Mouse (Mus musculus) thymus, adult 2 months (tissue): ENCODE data around the gene Abcb4. TPM values are rescaled to one million over a fixed set of nuclear protein-coding genes. Genes with fewer than 3 reads are reported as not detected.
"Not testable (repeated sequence)": the region's sequence is repeated elsewhere in the genome, so short reads cannot be mapped to it uniquely, and the experiment has no call there.

ENCODE experiments used
- DNase-seq: peaks from one replicate; pipeline ENCODE4 v3.0.0; 2021
- H3K27ac ChIP-seq: fragments of 200-500 bp; 2 replicates; pipeline ENCODE4 v1.5.1; 2012; ENCODE audit warnings: low read length, control low read depth; ENCODE audit not compliant: control insufficient read depth, insufficient read depth
- H3K27me3 ChIP-seq: fragments of 200-500 bp; 2 replicates; pipeline ENCODE4 v1.6.1; 2012; ENCODE audit warnings: mild to moderate bottlenecking, low read length, moderate library complexity, mixed read lengths; ENCODE audit not compliant: control insufficient read depth, insufficient read depth
- H3K36me3 ChIP-seq: fragments of 200-500 bp; 2 replicates; pipeline ENCODE4 v1.6.1; 2012; ENCODE audit warnings: mild to moderate bottlenecking, low read length, moderate library complexity; ENCODE audit not compliant: control insufficient read depth, insufficient read depth
- H3K4me1 ChIP-seq: fragments of 200-500 bp; replicated peaks from 2 replicates; pipeline ENCODE4 v1.6.1; 2012; ENCODE audit warnings: low read length; ENCODE audit not compliant: control insufficient read depth, insufficient read depth
- H3K4me3 ChIP-seq: fragments of 200-500 bp; 2 replicates; pipeline ENCODE4 v1.5.1; 2012; ENCODE audit warnings: mild to moderate bottlenecking, low read length, control low read depth, moderate library complexity; ENCODE audit not compliant: control insufficient read depth, insufficient read depth
- CTCF ChIP-seq: fragments of 200-500 bp; IDR thresholded peaks from 2 replicates; pipeline ENCODE4 v1.5.1; 2012; ENCODE audit warnings: mild to moderate bottlenecking, control low read depth, low read length, moderate library complexity, borderline replicate concordance; ENCODE audit not compliant: control insufficient read depth, poor library complexity, insufficient read depth; ENCODE audit errors: extremely low read depth
- POLR2A ChIP-seq: fragments of 200-500 bp; IDR thresholded peaks from 2 replicates; pipeline ENCODE4 v1.6.1; 2012; ENCODE audit warnings: mild to moderate bottlenecking, low read length, control low read depth, moderate library complexity; ENCODE audit not compliant: control insufficient read depth, poor library complexity, insufficient read depth; ENCODE audit errors: extremely low read depth
- WGBS: fragments of 180-500 bp; shearing (Covaris S2); methylation state at CpG from one replicate; pipeline ENCODE4 v1.1.7; 2018; 5-methylcytosine and 5-hydroxymethylcytosine counted together
- polyA plus RNA-seq: library from polyadenylated mRNA; depleted of rRNA; stranded (reverse); fragments of >200 nt; gene quantifications from 2 replicates; pipeline ENCODE4 v1.2.3, GENCODE M21; 2012; rRNA removed

Gene Abcb4
- polyA plus RNA-seq = 0.90 and 1.7 TPM in 2 replicates

DNA sequence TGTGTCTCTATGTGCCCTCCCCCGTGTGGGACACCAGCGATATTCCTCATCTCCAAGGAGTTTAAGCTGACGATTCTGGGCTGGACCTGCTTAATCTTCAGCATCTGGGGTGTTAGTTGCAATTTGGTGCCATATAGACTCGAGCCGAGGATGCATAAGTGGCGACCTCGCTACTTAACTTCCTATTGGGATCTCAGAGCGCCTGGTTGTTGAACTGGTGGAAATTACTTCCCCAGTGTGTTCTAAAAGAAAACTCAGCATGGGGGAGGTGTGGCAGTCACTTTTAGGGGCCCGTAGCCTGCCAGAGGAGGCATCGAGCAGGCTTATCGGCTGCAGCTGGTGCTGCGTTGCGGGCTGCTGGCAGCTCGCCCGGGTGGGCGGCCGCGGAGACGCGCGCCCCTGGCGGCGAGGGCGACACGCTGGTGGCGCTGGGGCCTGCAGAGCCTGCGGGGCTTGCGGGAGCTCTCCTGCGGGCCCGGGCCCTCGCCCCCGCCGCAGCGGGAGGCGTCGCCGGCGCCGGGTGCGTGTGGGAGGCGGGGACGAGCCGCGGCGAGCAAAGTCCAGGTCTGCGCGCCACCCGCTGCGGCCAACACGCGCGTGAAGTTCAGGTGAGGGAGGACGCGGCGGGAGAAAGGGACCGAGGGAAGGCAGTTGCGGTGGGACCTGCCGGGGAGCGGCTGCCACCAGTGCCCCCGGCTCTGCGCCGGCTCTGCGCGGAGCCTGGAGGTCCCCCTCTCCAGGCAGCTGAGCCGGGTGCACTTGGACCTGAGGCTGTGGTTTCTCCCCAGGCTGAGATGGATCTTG is at the start of gene Abcb4:
Gene Abcb4 (plus strand): TSS at position 418 of the 804 bp plus-strand sequence.
- TF ChIP-seq POLR2A = no peak
- TF ChIP-seq CTCF = peak; percentile 74; the same call in 1 of the 2 replicates
- peak within 1 kb of the TSS; percentile 29; the same call in 1 of the 2 replicates for H3K27ac ChIP-seq

DNA sequence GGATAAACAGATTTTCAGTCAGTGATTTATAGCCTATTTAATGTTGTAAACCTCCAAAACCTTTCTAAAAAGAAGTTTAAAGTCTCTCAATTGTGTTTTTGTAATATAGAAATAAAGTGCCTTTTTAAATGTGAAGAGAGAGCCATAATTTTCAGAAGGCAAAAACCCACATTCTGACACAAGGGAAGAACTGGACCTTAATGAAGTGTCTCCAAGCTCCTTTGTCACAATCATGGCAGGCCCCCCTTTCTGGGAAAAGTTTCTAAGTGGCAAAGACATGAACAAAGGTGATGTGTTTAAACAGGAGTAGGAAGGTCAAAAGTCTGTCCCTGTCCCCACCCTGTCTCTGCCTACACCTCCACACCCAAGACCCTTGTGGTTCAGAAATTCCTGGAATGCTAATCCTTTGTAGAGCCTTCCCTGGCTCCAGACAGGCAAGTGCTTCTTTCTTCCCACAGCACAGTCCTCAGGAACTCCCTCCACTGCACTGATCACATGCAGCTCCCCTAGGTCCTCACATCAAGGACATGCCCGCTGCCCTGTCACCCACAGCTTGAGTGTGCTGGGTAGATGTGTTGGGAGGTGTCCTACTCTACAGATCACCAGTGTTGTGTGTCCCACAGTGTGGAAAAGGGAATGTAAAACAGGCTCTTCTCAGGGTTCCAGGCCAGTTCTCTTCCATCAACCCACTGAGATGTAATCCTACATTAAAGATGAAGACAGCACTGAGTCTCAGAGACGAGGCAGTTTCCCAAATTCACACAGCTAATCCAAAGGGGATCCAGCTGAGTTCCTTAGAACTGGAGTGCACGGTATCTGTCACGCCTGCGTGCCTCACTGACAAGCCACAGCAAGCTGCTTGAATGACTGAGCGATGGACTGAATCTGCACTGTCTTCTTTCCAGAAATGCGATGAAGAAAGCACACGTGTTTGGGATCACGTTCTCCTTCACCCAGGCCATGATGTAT is 44.6 kb upstream of the Abcb4 start:
- H3K27me3 ChIP-seq, DNase-seq, H3K4me3 ChIP-seq, H3K27ac ChIP-seq, H3K4me1 ChIP-seq, H3K36me3 ChIP-seq: not testable (repeated sequence)
- 98% methylated on average over 8 of the region's 9 CpGs for WGBS

More for the DNA sequence above, at the start of gene Abcb4:
- Histone ChIP-seq H3K27me3 (no peaks in the 10 kb centered on the region), H3K36me3 (no peaks in the 10 kb centered on the region), H3K4me3 (peak within 1 kb of the TSS; percentile 64), H3K4me1 (peaks cover 14% of the 10 kb centered on the region)
- WGBS = under 1% methylated on average over 64 of the region's 65 CpGs
- DNase-seq = peak; percentile 68

DNA sequence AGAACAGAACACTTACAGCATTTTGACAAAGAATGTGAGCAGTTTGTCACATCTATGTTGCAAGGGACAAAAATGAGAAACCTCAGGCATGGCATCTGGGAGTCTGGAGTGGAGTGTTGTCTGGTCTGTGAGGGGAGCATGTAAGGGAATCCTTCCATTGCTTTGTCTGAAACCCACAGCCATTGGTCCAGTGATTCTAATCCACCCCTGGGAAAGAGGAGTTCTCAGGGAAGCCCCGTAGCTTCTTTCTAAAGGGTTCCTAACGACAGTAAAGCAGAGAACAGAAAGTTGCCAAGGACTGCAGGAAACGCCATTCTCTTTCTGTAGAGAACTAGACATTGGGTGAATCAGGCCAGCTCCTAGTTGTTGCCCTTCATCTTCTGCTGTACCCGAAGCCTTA is 42.7 kb upstream of the Abcb4 start:
- no peak overlapping the region for H3K4me3 ChIP-seq
- DNase-seq = no peak
- no peaks in the 10 kb centered on the region for H3K27me3 ChIP-seq
- H3K27ac ChIP-seq = no peak overlapping the region
- TF ChIP-seq CTCF (no peak), POLR2A (no peak)
- H3K4me1 ChIP-seq = no peaks in the 10 kb centered on the region
- WGBS = 95% methylated on average over 4 of the region's 4 CpGs
- no peaks in the 10 kb centered on the region for H3K36me3 ChIP-seq

DNA sequence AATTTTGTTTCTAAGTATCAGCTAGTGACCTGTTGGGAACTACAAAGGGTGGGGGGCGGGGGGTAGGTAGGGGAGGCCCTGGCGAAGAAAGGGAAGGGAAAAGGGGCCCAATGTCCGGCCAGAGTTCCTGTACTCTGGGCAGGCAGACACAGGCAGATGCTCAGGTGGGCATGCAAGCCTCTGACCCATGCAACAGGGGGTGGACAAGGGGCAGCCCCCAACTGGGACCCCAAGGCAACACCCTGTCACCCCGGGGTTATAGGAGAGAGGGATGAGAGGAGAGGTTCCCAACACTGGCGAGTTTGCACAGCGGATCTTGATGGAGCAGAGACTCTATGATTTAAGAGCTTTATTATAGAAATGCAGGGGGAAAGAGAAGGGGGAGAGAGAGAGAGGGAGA is 36.3 kb upstream of the Abcb4 start:
- no peak for TF ChIP-seq CTCF
- TF ChIP-seq POLR2A = no peak

DNA sequence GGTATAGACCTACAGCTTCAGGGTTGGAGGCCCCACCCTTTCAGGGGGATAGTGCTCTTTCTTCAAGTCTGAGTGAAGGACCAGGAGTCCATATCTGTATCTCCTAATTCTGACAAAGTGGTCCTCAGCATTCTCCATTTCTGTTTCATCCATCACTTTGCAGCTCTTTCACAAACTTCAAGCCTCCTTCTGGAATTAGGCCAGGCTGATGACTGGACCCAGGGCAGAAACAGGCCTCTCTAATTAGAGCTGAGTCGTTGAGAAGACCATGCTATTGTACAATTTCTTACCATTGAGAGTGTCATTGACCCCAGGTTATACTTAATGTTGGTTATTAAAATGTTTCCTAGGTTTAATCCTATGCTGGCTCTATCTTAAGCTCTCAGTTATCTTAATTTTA is 31.7 kb upstream of the Abcb4 start:
- Histone ChIP-seq H3K4me1 (peaks cover 7% of the 10 kb centered on the region), H3K36me3 (no peaks in the 10 kb centered on the region), H3K4me3 (no peak overlapping the region), H3K27ac (no peak overlapping the region), H3K27me3 (no peaks in the 10 kb centered on the region)
- DNase-seq = no peak
- WGBS = 89% methylated on average over 1 of the region's 1 CpGs
- TF ChIP-seq CTCF = no peak
- no peak for TF ChIP-seq POLR2A

More for the DNA sequence above, 36.3 kb upstream of the Abcb4 start:
- Histone ChIP-seq H3K4me1 (no peaks in the 10 kb centered on the region), H3K36me3 (no peaks in the 10 kb centered on the region), H3K4me3 (no peak overlapping the region), H3K27ac (no peak overlapping the region), H3K27me3 (no peaks in the 10 kb centered on the region)
- WGBS = 88% methylated on average over 6 of the region's 6 CpGs
- no peak for DNase-seq

DNA sequence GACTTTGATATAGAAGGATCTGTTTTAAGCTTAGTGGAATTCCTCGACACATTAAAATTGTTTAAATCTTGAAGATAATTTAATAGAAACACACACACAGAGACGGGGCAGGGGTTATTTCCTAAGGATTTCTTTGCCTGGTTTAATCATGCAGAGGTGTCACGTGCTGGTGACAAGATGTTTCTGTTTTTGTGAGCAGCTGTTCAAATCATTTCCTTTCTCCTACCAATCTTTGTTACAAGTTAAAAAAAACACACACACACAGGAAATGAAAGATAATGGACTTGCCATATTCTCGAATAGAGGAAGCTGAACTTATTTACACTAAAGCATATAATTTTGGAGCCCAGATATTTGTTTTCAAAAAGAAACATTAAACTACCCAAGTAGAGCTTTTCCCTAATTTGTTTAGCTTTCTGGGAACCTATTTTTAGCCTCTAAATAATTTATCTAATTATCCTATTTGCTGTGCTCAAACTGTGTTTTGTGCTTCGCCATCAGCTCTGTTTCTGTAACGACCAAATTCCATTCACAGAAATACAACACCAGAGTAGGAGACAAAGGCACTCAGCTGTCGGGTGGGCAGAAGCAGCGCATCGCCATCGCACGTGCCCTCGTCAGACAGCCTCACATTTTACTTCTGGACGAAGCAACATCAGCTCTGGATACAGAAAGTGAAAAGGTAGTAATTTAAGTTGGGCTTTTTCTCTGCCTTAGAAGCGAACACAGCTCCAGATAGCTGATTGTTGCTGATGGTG is 29.8 kb upstream of the Abcb4 start:
- Histone ChIP-seq H3K27me3 (no peaks in the 10 kb centered on the region), H3K4me3 (no peak overlapping the region), H3K4me1 (peaks cover 7% of the 10 kb centered on the region), H3K27ac (no peak overlapping the region), H3K36me3 (no peaks in the 10 kb centered on the region)
- WGBS = 71% methylated on average over 14 of the region's 14 CpGs
- DNase-seq = no peak
- TF ChIP-seq POLR2A (no peak), CTCF (no peak)

DNA sequence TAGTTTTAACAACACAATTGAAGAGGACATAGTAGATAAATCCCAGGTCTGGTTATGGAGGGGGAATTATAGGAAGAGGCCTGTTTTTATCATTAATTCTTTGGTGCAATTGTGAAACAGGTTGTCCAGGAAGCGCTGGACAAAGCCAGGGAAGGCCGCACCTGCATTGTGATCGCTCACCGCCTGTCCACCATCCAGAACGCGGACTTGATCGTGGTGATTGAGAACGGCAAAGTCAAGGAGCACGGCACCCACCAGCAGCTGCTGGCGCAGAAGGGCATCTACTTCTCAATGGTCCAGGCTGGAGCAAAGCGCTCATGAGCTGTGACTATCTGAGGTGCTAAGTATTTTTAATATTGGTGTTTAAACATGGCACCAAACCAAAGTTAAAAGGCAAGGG is 27.9 kb upstream of the Abcb4 start:
- not testable (repeated sequence) for H3K4me3 ChIP-seq, DNase-seq, H3K27ac ChIP-seq, H3K4me1 ChIP-seq, H3K27me3 ChIP-seq, H3K36me3 ChIP-seq
- 97% methylated on average over 11 of the region's 11 CpGs for WGBS
